ENCODE assay signal across 12 mouse cellular contexts in genomic region chr17:75522347-75523065, GRCm38 (mm10). TPM values are rescaled to one million over a fixed set of nuclear protein-coding genes. Genes with fewer than 3 reads are reported as not detected.
DNase-seq lines count a peak whose midpoint lies in the region; ATAC-seq and TF ChIP-seq lines count a peak whose summit lies in the region.
"Had no signal": no experiment of that assay in that cellular context is flagged by ENCODE, and none has a peak within 500 bp of the region (broad histone marks: within the 10 kb centered on the region; RNA-seq: fewer than 3 reads in every experiment).

No protein-coding gene starts in this region.

- no peaks in the 10 kb centered on the region for H3K9me3 ChIP-seq in heart, embryonic 11.5 days (replicated peaks; ENCODE audit: control insufficient read depth, low read length)

- intact Hi-C loops in heart, adult 2 months (cut with DNase I) = loop anchor here (5.0 to 10.0 kb wide), 2 partner anchors 50 to 88 kb away; partner anchors contain the start of gene Rasgrp3
- intact Hi-C loops in heart, postnatal 25 days (cut with DNase I) = no loop called here

- peaks cover 17% of the 10 kb centered on the region for H3K4me1 ChIP-seq in heart, adult 2 months (ENCODE audit: control insufficient read depth, insufficient read depth, low read length)
- no peaks in the 10 kb centered on the region for H3K4me1 ChIP-seq in heart, embryonic 11.5 days (ENCODE audit: control insufficient read depth, insufficient read depth, low read length)

- no peak overlapping the region for H3K4me2 ChIP-seq in heart, embryonic 11.5 days
- H3K4me2 ChIP-seq: liver, embryonic 11.5 days had no signal

- H3K27me3 ChIP-seq in heart, adult 2 months (ENCODE audit: control insufficient read depth, insufficient read depth, low read length) = no peaks in the 10 kb centered on the region
- no peaks in the 10 kb centered on the region for H3K27me3 ChIP-seq in heart, embryonic 11.5 days (ENCODE audit: control insufficient read depth, insufficient read depth, low read length)

- ATAC-seq in heart, embryonic 11.5 days (replicated peaks; ENCODE audit: insufficient number of reproducible peaks, low FRiP score, low TSS enrichment) = no peak
- ATAC-seq: forebrain, embryonic 16.5 days had no signal

- WGBS in heart, adult 2 months = 44% methylated on average over 9 of the region's 9 CpGs
- WGBS in heart, embryonic 11.5 days (ENCODE audit: insufficient replicate concordance) = 43% methylated on average over 9 of the region's 9 CpGs

- no peak for TF ChIP-seq CTCF in heart, adult 2 months (IDR thresholded peaks at IDR 0.05)
- no peak for TF ChIP-seq CTCF in brain, embryonic 14.5 days (IDR thresholded peaks at IDR 0.05; ENCODE audit: borderline replicate concordance, extremely low read depth, insufficient read depth, insufficient read length)
- no peak for TF ChIP-seq CTCF in layer of hippocampus, adult 2 months (conservative IDR thresholded peaks at IDR 0.05)

- no peak for TF ChIP-seq POLR2A in heart, adult 2 months (IDR thresholded peaks at IDR 0.05; ENCODE audit: insufficient read depth, low read depth, low read length)
- no peak for TF ChIP-seq POLR2A in brain, embryonic 14.5 days (IDR thresholded peaks at IDR 0.05; ENCODE audit: borderline replicate concordance, extremely low read depth, insufficient read depth, insufficient read length, poor library complexity, severe bottlenecking)

- DNase-seq in heart, adult 2 months = peak; percentile 46 to 69
- peak; percentile 39 for DNase-seq in 3134 (ENCODE audit: extremely low read depth, insufficient read length, low spot score)
- peak; percentile 22 for DNase-seq in brain, embryonic 14.5 days (ENCODE audit: low read depth)
- peak; percentile 47 for DNase-seq in heart, postnatal 25 days (ENCODE audit: low spot score)
- DNase-seq in layer of hippocampus, adult 2 months (ENCODE audit: low spot score in 2 of 2) = no peak
- DNase-seq in thymus, postnatal 14 days = no peak
- DNase-seq in frontal cortex, postnatal 25 days (ENCODE audit: low spot score in 2 of 2) = no peak
- DNase-seq: thymus, adult 18-20 months had no signal

- H3K36me3 ChIP-seq in heart, adult 2 months (ENCODE audit: control insufficient read depth, insufficient read depth, low read length) = peaks cover 30% of the 10 kb centered on the region
- H3K36me3 ChIP-seq in heart, embryonic 11.5 days (ENCODE audit: control insufficient read depth, insufficient read depth, low read length) = no peaks in the 10 kb centered on the region

- H3K9ac ChIP-seq in heart, adult 2 months (ENCODE audit: low read depth, low read length) = no peak overlapping the region
- H3K9ac ChIP-seq in heart, embryonic 11.5 days (ENCODE audit: low read depth, low read length) = no peak overlapping the region

- TF ChIP-seq EP300 in heart, adult 2 months (IDR thresholded peaks at IDR 0.05; ENCODE audit: insufficient read depth, low read depth, low read length) = no peak

- peak overlapping the region; percentile 70 for H3K27ac ChIP-seq in heart, adult 2 months
- H3K27ac ChIP-seq in heart, embryonic 11.5 days (ENCODE audit: low read depth, low read length) = no peak overlapping the region
- H3K27ac ChIP-seq in layer of hippocampus, adult 2 months = no peak overlapping the region
- H3K27ac ChIP-seq: kidney, postnatal 0 days had no signal

- H3K79me2 ChIP-seq in heart, adult 2 months (replicated peaks; ENCODE audit: control insufficient read depth, insufficient read depth, low read length) = no peaks in the 10 kb centered on the region

- H3K4me3 ChIP-seq in heart, adult 2 months = no peak overlapping the region
- no peak overlapping the region for H3K4me3 ChIP-seq in heart, embryonic 11.5 days (ENCODE audit: low read depth, low read length)
- H3K4me3 ChIP-seq in layer of hippocampus, adult 2 months = no peak overlapping the region

RNA-seq across cellular contexts. Expression of gene Fam98a, which starts 29.2 kb away (rescaled TPM):
- total RNA-seq in heart, adult 2 months (2021) = 10 to 100 TPM; 35.9 to 42.6 TPM
- 14.5 and 24.5 TPM in 2 replicates for polyA plus RNA-seq in heart, adult 2 months (2012; rRNA removed)
- 9.2 TPM in 2 replicates for polyA plus RNA-seq in heart, embryonic 11.5 days (2014; fragmentation: Nextera tagmentation; extraction: Ambion mirVana)
- 40.4 and 47.8 TPM in 2 replicates for polyA plus RNA-seq in brain, embryonic 14.5 days (2012; rRNA removed)
- 10 to 100 TPM; 40.4 to 41.2 TPM for total RNA-seq in heart, postnatal 25 days (2021)
- 10 to 100 TPM; 39.4 to 44.9 TPM for total RNA-seq in layer of hippocampus, adult 2 months (2021)

Comparison
In these comparisons a context has a peak if more than half of its experiments do, and no peak if none do; other contexts are left out.
1. DNase-seq: peak in heart, adult 2 months (2 of 2), 3134 (single experiment), brain, embryonic 14.5 days (single experiment) and heart, postnatal 25 days (single experiment); none in layer of hippocampus, adult 2 months (0 of 2), thymus, postnatal 14 days (single experiment) and frontal cortex, postnatal 25 days (0 of 2).